Mouse (Mus musculus): ENCODE results near the gene Gas1.

Gas1 gene

DNA sequence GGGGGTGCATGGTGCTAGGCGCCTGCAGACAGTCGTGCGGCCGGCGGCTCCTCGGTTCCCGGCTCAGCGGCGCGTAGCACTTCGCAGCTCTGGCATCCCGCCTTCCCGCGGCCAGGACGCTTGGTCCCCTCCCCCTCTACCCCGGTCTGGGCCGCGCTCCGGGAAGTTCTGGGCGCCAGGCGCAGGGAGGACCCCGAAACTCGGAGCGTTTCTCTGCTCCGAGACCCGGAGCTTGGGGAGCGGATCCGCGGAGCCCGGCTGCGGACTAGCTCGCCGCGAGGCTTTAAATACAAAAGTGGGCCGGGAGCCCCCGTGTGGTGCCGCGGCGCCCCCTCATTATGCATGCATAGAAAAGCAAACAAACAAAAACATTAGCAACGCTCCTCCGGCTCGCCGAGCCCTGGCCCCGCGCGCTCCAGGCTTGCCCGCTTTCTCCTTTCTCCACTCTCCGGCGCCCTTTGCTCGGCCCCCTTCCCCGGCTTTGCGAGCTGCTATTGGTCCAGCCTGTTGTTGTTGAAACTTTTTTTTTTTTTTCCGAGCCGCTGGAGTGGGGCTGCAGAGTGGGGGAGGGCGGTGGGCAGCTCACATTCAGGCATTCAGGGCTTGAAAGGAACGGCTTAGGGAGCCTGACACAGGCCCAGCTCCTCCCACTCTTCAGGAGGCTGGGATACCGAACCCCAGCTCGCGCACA is at the start of gene Gas1:
Gas1 (minus strand) TSS at position 260 of the 691 bp plus-strand sequence.
- peak; percentile 25 to 34 for DNase-seq

DNA sequence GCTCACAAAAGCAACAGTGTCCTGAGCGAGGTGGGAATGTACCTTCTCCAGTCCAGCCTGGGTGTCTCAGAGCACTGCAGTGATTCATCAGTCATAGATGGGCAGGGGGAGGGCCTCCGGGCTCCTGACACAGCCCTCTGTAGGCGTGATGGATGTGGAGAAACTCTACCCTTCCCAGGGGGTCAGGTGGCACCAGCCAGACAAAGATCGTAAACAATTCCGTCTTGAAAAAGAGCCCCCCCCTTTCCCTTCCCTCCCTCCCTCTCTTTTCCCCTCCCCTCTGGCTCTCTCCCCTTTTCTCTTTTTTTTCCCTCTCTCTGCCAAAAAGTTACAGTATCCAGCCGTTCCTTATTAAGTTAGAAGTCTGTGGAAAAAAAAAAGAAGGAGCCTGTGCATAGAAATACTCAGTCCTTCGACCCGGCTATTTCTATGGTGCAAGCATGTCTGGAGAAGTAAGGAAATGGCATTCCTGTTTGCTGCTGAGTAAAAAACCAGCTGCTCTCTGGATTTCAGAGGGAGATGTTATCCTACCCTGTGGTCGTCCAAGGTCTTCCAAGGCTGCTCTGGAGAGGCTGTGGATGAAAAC is 49.2 kb upstream of the Gas1 start:
- DNase-seq, result no peak

DNA sequence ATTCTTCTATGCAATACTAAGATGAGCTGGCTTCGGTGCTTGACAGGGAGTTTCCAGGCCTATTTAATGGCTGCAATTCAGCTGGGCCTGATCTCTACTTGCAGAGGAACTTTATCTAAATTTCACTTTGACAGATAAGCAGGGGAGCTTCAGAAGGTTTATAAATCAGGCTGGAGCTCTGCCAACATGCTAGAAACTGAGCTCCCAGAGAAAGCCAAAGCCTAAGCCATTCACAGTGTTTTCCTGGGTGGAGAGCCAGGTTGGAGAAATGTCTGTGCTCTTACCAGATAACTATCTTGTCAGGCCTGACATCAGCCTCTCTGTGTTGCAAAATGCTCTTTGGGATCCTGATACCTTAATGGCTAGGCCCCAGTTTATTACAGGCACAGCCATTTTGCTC is 48.6 kb upstream of the Gas1 start:
- no peak for DNase-seq

DNA sequence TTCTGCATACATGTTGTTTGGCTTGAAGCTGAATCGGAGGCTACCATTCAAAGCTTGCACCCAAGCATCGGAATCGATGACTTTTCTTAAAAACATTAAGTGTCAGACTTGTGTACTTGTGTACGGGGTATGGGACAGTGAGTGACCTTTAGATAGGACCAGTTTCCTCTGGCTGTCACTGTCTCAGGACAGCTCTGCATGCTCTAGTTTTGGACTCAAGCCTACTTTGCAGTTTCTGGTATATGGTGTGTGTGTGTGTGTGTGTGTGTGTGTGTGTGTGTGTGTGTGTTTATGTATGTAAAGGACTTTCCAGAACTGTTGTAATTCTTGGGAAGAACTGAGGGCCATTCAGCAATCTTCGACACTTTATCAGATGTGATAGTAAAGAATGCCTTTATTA is 48.1 kb upstream of the Gas1 start:
- no peak for DNase-seq

DNA sequence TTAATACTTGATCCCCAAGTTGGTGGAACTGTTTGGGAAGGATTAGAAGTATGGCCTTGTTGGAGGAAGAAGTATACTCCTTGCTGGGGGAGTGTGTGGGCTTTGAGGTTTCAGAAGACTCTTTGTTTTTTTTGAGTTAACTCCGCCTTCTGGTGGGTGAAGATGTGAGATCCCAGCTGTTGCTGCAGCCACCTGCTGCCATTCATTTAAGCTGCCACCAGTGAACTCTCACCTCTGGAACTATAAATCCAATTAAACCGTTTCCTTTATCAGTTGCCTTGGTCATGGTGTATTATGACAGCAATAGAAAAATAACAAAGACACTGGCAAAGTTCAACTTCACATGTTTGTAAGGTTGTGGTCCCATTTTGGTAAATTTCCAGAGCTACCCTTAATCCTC is 46.6 kb upstream of the Gas1 start:
- DNase-seq, result no peak

DNA sequence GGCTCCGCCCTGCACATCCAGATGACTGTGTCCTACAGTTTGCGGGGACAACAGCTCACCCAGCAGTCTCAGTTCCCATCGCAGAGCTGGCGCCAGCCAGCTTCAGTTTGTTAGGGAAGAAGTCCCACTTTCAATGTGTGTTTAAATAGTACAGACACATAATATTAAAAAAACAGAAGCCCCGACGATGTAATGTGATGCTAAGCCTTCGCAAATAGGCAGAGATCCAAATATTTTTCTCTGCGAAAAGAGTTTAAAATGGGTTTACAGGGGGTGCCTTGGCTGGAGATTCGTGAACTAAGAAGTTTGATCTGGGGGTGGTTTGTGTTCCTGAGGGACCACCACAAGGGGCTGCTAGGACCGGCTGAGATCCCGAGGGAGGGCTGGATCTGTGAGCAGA is 45.2 kb upstream of the Gas1 start:
- DNase-seq, result no peak

DNA sequence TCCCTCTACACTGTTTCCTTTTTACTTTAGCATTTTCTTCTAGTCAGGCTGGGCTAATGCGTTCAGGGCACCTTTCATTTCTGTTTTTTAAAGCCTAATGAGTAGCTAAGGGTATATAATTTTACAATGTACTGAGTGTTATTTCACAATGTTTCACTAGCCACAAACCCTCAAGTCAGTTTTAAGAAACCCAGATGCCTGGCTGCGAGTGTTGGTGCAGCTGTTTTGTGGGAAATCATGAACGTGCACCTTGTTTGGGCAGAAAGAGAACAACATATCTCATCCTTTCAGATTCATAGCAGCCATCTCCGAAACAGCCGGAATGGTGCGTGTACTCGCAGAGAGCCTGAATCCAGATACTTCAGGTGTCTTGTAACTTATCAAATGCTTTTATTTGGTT is 36.7 kb upstream of the Gas1 start:
- no peak for DNase-seq

DNA sequence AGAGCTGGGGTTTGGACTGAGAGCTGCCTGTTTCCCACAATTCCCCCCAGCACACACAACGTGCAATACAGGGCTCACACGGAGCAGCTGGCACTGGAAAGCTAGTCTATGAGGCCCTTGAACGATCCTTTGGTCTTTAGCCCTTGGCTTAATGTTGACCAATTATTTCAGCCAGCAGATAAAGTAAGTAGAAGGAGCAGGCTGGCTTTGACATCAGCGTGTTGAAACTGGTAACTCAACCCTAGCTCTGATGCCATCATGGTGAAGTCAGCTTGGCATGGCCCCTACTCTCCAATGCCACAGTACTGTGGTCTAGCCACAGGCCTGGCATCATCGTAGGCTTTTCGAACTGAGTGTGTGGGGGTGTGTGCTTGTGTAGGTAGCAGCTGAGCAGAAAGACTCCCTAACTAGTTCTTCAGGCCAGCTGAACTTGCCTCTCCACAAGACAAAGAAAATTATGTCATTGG is 30.0 kb upstream of the Gas1 start:
- no peak for DNase-seq

DNA sequence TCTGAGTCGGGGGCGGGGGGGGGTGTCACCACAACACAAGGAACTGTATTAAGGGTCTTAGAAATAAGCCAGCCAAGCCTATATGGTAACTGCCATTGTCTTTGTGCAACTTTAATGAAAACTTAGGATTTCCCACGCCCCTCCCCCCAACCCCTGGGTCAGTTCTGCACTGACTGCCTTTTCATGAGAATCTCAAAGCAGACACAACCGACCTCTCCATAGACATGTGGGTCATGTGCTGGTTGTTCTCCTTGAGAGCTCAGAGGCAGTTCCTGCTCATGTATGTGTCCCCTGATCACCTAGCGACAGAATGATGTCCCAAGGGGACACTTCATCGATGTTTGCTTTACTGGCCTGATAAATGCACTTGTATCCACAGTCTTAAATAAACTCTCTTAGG is 27.6 kb upstream of the Gas1 start:
- DNase-seq, result no peak

DNA sequence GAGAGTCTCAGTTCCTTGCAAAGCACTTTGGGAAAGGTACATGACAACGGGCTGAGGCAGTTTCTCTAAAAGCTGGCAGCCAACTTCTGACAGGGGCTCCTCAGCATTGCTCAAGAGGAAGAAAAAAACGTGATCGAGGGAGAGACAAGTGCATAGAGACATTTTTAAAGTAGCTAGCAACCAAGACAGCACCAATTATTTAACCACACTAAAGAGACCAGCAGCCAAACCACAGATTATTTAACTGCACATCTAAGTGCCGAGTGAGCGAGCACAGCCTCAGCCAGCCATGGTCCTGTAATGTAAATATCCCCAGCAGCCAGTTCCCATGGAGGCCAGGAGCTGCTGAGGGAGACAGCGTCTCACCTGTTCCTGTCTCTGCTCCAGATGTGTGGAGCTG is 16.1 kb upstream of the Gas1 start:
- DNase-seq, result no peak

DNA sequence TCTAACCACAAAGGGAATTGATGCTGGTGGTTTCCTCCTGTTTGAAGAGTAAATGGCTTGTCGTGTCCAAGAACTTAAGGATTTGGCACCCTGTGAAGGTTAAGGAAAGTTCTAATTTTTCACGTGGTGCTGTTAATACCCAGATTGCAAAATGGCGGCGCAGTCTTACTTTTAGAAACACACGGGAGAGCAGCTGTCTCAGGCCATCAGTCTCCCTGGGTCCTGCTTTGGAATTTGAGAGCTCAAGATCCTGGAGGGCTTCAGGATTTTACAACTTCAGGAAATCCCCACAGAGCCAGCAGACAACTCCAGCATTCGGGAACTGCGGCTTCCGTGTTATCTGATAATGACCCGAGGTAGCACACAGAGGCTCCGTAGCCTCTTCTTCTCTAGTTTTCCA is 12.8 kb upstream of the Gas1 start:
- no peak for DNase-seq

DNA sequence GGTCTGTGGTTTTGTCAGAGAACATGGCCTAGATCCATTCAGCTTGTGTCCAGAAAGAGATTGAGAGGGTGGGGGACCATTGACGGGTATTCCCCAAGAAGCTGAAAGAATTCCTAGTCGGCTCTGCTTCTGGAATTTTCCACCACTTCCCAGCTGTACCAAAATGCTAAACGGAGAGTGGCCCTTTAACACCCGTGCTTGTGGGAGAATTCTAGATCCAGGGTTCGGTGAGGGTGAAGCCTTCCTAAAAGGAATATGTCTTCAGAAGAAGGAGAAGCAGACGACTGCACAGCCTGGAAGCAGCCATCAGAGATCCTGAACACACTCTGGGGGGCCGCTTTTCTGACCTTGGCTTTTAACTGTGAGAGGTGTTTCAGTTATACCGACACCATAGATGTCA is 11.8 kb upstream of the Gas1 start:
- no peak for DNase-seq

DNA sequence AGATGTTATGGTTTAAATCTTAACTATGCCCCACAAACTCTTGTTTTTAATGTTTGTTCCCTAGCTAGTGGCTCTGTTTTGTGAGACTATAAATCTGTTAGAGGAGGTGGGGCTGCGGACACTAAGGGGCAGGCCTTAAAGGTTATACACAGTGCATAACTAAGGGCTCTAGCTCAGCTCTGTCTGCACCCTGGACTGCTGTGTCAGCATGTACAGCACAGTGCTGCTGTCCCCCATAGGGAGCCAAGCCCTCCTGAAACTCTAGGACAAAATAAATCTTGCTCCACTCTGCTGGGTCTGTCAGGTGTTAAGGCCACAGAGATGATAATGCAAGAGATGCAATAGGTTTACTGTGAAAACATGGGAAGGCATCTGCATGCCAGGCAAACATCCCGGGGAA is 10.1 kb upstream of the Gas1 start:
- DNase-seq, result no peak

DNA sequence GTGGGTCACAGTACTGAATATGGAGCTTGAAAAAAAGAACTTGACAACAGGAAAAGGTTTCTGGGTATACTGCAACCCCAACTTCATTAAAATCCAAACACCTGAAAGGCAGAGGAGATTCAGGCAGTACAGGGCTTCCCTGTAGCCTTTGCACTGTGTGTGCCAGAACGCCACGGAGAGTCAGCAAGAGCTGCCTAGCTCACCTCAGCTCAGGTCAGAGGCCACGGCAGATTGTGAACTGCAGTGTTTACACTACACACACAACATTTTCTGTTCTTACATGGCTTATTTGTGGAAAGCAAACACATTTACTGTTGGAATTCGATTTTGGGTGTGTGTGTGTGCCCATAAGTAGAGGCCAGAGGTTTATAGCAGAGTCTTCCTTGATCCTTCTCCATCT is 5.2 kb upstream of the Gas1 start:
- DNase-seq, result no peak

DNA sequence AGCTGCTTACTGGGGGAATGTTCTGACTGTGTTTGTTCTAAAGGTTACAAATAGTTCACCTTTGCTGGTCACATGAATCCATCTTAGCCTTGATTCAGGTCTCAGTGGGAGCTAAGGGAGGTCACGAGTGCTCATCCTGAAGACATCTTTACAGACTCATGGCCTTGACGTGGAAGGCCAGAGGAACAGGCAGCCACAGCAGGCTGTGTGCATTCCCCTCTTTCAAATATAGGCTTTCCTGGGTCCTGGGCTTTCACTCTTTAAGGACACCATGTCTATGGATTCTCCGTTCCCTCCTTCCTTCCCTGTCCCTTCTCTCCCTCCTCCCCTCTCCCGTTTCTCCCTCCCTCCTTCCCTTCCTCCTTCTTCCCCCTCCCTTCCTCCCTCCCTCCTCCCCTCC is 2.5 kb upstream of the Gas1 start:
- DNase-seq, result no peak

DNA sequence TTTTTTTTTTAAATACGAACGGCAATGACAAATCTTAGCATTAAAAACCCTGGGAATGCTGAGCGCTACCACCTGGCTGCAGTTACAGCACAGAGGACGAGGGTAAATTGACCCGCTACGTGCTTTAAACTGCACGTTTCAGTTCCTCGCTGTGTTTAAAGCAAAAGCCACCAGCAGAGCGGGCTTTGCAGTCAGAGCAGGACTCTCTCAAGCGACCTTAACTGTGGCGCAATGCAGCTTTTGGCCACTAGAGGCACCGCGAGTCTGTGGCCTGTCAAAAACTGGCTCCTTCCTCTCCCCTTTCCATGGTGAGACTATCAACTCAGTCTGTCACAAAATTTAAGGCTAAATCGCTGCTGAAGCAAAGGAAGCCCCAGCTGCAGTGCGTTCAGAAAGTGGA is 1.3 kb upstream of the Gas1 start:
- peak; percentile 85 to 91 for DNase-seq

DNA sequence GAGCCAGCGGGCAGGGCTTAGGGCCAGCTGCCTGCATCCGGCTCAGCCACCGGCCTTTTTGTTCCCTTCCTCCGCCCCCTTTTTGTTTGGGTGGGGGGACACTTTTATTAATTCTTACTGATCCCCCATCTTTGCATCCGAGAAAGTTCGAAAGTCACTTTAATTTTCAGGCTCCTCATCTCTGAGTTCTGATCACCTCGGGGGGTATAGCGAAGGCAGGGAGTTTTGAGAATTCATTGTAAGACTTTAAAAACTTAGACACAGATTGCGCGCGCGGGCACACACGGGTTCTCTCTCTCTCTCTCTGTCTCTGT is 589 bp upstream of the Gas1 start:
- no peak for DNase-seq

DNA sequence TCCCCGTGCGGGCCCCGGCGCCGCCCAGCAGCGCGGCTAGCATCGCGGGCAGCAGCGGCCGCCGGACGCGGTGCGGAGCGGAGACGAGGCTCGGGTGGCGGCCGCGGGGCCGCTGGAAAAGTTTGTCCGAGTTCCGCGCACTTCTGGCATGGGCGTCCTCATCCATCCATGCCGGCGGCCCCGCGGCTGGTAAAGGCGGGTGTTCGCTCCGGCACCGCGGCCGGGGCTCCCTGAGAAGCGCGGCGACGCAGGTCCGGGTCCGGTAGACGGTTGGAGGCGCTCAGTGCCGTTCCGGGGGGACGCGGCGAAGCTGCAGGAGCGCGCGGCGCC is 424 bp downstream of the Gas1 start:
- no peak for DNase-seq

DNA sequence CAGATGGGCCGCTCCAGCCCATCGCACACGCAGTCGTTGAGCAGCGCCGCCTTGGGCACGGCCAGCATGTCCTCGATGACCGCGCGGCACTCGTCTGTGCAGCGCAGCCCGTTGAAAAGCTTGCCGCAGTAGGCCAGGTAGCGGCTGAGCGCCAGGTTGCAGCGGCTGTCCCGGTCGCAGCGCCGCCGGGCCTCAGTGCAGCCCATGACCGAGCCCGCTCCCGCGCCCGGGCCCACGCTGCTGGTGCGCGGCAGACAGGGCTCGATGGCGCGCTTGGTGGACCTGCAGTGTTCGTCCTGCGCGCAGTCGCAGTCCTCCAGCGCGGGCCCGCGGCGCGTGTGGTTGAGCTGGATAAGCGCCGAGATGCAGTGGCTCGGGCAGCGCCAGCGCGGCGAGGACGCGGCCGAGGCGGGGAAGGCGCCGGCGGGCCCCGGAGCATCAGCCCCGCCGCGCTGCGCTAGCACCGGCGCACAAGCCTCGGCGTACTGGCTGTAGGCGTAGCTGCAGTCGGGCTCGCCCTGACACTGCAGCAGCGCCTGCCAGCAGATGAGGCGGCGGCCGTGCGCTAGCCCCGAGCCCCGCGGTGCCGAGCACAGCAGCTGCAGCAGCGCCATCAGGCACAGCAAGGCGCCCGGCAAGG is 909 bp downstream of the Gas1 start:
- DNase-seq, result peak; percentile 13 to 28

DNA sequence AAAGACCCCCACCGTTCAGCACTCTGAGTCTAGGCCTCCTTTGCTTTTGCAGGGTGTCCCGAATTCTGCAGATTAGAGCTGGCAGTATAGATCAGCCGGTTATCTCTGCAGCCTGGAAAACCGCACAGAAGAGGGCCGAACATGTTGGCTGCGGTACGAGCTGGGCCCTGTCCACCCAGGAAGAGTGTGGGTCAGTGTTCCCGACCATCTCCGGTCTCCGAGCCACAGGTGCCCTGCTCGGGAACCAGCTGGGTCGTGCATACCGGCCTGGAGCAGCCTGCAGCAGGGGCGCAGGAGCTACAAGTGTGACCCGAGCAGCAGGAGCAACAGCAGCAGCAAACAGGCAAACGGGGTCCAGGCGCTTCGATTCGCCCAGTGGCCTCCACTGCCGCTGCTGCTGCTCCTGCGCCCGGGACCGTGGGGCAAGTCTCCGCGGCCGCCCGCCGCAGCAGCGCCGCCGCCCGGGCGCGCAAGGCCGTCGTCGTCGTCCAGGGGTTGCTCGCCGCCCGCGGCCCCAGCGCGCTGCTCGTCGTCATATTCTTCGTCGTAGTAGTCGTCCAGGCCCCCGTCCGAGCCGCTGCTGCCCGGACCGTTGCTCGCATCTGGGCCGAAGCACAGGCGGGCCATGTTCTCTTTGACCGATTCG is 1.6 kb downstream of the Gas1 start:
- peak; percentile 5 to 6 for DNase-seq

DNA sequence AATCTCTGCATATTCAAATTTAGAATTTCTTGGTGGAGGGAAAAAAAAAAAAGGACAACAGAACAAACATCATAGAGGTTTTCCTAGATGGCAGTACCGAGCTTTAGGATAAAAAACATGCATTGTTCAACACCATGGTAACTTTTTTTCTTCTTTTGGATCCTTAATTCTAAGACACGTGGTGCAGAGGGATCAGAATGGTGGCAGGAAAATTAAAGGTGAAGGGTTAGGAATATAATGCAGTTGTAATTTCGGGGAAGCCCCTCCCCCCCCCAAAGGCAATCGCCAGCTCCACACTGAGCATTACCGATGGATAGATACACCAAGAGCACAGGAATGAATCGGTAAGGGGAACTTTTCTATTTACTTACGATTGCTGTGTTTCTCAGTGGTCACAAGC is 2.2 kb downstream of the Gas1 start:
- DNase-seq, result no peak

DNA sequence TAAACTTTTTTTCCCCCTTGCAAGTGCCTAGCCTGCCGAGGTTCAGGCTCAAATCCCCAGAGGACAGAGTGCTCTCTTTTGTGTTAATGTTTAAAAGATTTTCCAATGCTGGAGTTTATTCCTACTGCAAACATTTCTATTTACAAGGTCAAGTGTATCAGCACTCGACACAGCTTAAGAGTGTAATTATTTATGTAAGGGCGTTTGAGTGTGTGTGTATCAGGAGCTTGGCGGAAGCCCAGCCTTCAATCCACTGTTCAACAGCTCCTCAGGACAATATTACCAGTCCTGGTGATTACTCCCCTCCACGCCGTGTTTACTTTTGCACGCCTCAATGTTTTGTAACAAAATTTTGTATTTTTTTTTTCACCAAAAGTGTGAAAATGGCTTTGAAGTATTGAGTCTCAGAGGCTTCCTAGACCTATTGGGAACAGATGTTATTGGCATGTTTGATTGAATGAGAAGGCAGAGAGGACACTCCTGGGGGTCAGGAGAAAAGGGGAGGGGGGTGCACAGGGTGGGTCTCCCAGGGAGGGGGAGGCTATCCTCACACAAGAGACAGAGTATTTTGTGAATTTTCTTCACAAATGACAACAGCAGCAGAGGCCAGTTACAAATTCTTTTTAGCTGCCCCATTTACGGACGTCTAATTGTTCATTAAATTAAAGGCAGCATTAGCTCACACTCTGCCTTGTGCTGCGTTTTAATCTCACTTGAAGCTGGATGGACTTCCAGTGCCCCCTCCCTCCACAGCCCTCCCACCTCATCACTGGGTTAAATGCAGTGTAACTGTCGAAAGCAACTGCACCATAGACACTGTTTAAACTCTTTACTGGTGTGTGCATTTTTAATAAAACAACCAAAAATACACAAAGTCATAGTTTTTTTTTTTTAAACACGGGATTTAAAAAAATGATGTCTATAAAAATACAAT is 3.3 kb downstream of the Gas1 start:
- no peak for DNase-seq

DNA sequence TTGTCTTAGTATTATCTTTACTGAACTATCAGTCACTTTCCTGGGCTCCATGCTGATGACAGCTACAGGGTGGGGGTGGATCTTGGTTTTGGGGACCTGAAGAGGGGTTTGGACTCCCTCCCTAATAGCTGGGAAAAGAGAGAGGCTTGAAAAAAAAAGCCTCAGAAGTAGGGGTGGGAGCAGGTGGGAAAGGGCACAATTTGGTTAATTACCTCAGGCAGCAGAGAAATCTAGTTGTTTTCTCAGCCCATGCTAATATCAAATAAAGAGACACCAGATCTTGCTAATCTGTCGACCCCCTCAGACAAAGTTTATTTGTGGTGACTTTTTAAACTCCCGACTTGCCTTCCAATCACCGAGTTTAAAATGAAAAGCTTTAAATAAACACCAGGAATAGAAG is 4.0 kb downstream of the Gas1 start:
- no peak for DNase-seq

All from cerebellum, postnatal 36 days (tissue).